Mouse (Mus musculus): ENCODE data around the gene Shisa6.

- TF ChIP-seq CTCF (IDR thresholded peaks at IDR 0.05; ENCODE audit: borderline replicate concordance, extremely low read depth, insufficient read depth, insufficient read length) (no peak), POLR2A (IDR thresholded peaks at IDR 0.05; ENCODE audit: borderline replicate concordance, extremely low read depth, insufficient read depth, insufficient read length, poor library complexity, severe bottlenecking) (no peak)
Measured at GRCm38 (mm10) chr11:66498857-66499445, 26.8 kb downstream of the Shisa6 start.

Data from brain, embryonic 14.5 days (tissue).